Mouse (Mus musculus) liver, embryonic 16.5 days (tissue): ENCODE data around the gene Cmtm4. TPM values are rescaled to one million over a fixed set of nuclear protein-coding genes. Genes with fewer than 3 reads are reported as not detected.

Experiments
- ATAC-seq: fragments of 200-750 bp; cut with Nextera tagmentation; 2 replicates; pipeline ENCODE4 v1.8.0; 2017; ENCODE audit warnings: low read depth, mild to moderate bottlenecking, moderate number of reproducible peaks, moderate library complexity
- H3K27ac ChIP-seq: fragments of 300-500 bp; sonication (generic); 2 replicates; pipeline ENCODE4 v1.5.1; 2014; ENCODE audit warnings: mild to moderate bottlenecking, low read length
- H3K27me3 ChIP-seq: fragments of 300-500 bp; sonication (generic); 2 replicates; pipeline ENCODE4 v1.6.1; 2014; ENCODE audit warnings: low read depth, low read length, mixed read lengths; ENCODE audit not compliant: control insufficient read depth, insufficient read depth
- H3K36me3 ChIP-seq: fragments of 300-500 bp; sonication (generic); 2 replicates; pipeline ENCODE4 v1.6.1; 2014; ENCODE audit warnings: mild to moderate bottlenecking; ENCODE audit not compliant: control insufficient read depth, insufficient read depth
- H3K4me1 ChIP-seq: fragments of 300-500 bp; sonication (generic); 2 replicates; pipeline ENCODE4 v1.6.1; 2014; ENCODE audit warnings: low read depth, low read length, mixed read lengths; ENCODE audit not compliant: control insufficient read depth
- H3K4me2 ChIP-seq: fragments of 300-500 bp; sonication (generic); 2 replicates; pipeline ENCODE4 v1.6.1; 2014; ENCODE audit warnings: low read depth, low read length, mixed read lengths
- H3K4me3 ChIP-seq: fragments of 300-500 bp; sonication (generic); 2 replicates; pipeline ENCODE4 v1.5.1; 2014; ENCODE audit warnings: low read depth, mild to moderate bottlenecking, low read length
- H3K9ac ChIP-seq: fragments of 300-500 bp; sonication (generic); 2 replicates; pipeline ENCODE4 v1.6.1; 2014; ENCODE audit warnings: low read depth, low read length
- H3K9me3 ChIP-seq: fragments of 300-500 bp; sonication (generic); replicated peaks from 2 replicates; pipeline ENCODE4 v1.6.1; 2016; ENCODE audit warnings: low read length; ENCODE audit not compliant: control insufficient read depth
- WGBS: fragments of 180-500 bp; shearing (Covaris S2); extraction: QIAGEN DNeasy Blood & Tissue Kit; methylation state at CpG from one replicate; pipeline ENCODE4 v1.1.7; 2014; ENCODE audit not compliant: insufficient replicate concordance; 5-methylcytosine and 5-hydroxymethylcytosine counted together
- polyA plus RNA-seq: library from polyadenylated mRNA; unstranded; fragments of >200 nt; fragmentation: Nextera tagmentation; extraction: Ambion mirVana; gene quantifications from 2 replicates; pipeline ENCODE4 v1.2.1, GENCODE M21; 2015

Gene Cmtm4
- polyA plus RNA-seq, 1 experiment from 2014 or later: 0.45 TPM

GRCm38 (mm10) chr8:104414204-104414603 lies 18.6 kb upstream of the Cmtm4 start:
- no peak for ATAC-seq
- no peak overlapping the region for H3K27ac ChIP-seq

GRCm38 (mm10) chr8:104413770-104414169 lies 18.2 kb upstream of the Cmtm4 start:
- H3K27me3 ChIP-seq: no peaks in the 10 kb centered on the region
- H3K4me2 ChIP-seq: no peak overlapping the region
- H3K9ac ChIP-seq: no peak overlapping the region
- WGBS: 59% methylated on average over 4 of the region's 4 CpGs
- ATAC-seq: no peak
- H3K36me3 ChIP-seq: peaks cover 4% of the 10 kb centered on the region; the same call in 1 of the 2 replicates
- no peak overlapping the region for H3K4me3 ChIP-seq
- H3K27ac ChIP-seq: no peak overlapping the region
- H3K4me1 ChIP-seq: no peaks in the 10 kb centered on the region
- no peaks in the 10 kb centered on the region for H3K9me3 ChIP-seq

More at GRCm38 (mm10) chr8:104414204-104414603, 18.6 kb upstream of the Cmtm4 start:
- WGBS: 54% methylated on average over 3 of the region's 3 CpGs
- Histone ChIP-seq H3K36me3 (peaks cover 4% of the 10 kb centered on the region; the same call in 1 of the 2 replicates), H3K4me2 (no peak overlapping the region), H3K27me3 (no peaks in the 10 kb centered on the region), H3K4me1 (no peaks in the 10 kb centered on the region), H3K9me3 (no peaks in the 10 kb centered on the region), H3K4me3 (no peak overlapping the region), H3K9ac (no peak overlapping the region)

GRCm38 (mm10) chr8:104412805-104413532 lies 17.4 kb upstream of the Cmtm4 start:
- no peak for ATAC-seq
- Histone ChIP-seq H3K4me3 (no peak overlapping the region), H3K4me2 (no peak overlapping the region), H3K27ac (no peak overlapping the region), H3K36me3 (0 out of 2 replicates have a peak, but pooled peaks cover 2% of the 10 kb centered on the region), H3K4me1 (no peaks in the 10 kb centered on the region), H3K27me3 (no peaks in the 10 kb centered on the region), H3K9me3 (no peaks in the 10 kb centered on the region), H3K9ac (no peak overlapping the region)
- 64% methylated on average over 7 of the region's 7 CpGs for WGBS

- Histone ChIP-seq H3K9me3 (no peaks in the 10 kb centered on the region), H3K4me2 (no peak overlapping the region), H3K4me1 (no peaks in the 10 kb centered on the region), H3K9ac (no peak overlapping the region), H3K27ac (no peak overlapping the region), H3K36me3 (no peaks in the 10 kb centered on the region), H3K4me3 (no peak overlapping the region), H3K27me3 (no peaks in the 10 kb centered on the region)
- no peak for ATAC-seq
- WGBS: 61% methylated on average over 3 of the region's 3 CpGs
These were observed 16.4 kb upstream of the Cmtm4 start for GRCm38 (mm10) chr8:104411972-104412371.

GRCm38 (mm10) chr8:104411468-104411867 lies 15.9 kb upstream of the Cmtm4 start:
- WGBS: 61% methylated on average over 3 of the region's 3 CpGs

GRCm38 (mm10) chr8:104410628-104411273 lies 15.1 kb upstream of the Cmtm4 start:
- Histone ChIP-seq H3K27me3 (no peaks in the 10 kb centered on the region), H3K4me2 (no peak overlapping the region), H3K36me3 (no peaks in the 10 kb centered on the region), H3K4me3 (no peak overlapping the region), H3K9me3 (no peaks in the 10 kb centered on the region), H3K4me1 (no peaks in the 10 kb centered on the region), H3K27ac (no peak overlapping the region), H3K9ac (no peak overlapping the region)
- 52% methylated on average over 7 of the region's 7 CpGs for WGBS
- no peak for ATAC-seq

More at GRCm38 (mm10) chr8:104411468-104411867, 15.9 kb upstream of the Cmtm4 start:
- no peaks in the 10 kb centered on the region for H3K9me3 ChIP-seq
- ATAC-seq: no peak
- H3K36me3 ChIP-seq: no peaks in the 10 kb centered on the region
- no peak overlapping the region for H3K9ac ChIP-seq
- H3K27me3 ChIP-seq: no peaks in the 10 kb centered on the region
- no peak overlapping the region for H3K4me3 ChIP-seq
- H3K27ac ChIP-seq: no peak overlapping the region
- H3K4me1 ChIP-seq: no peaks in the 10 kb centered on the region
- no peak overlapping the region for H3K4me2 ChIP-seq

GRCm38 (mm10) chr8:104408328-104409110 lies 12.9 kb upstream of the Cmtm4 start:
- ATAC-seq: no peak
- Histone ChIP-seq H3K27ac (no peak overlapping the region), H3K9me3 (no peaks in the 10 kb centered on the region), H3K27me3 (no peaks in the 10 kb centered on the region), H3K4me1 (no peaks in the 10 kb centered on the region), H3K4me3 (no peak overlapping the region), H3K4me2 (no peak overlapping the region), H3K9ac (no peak overlapping the region), H3K36me3 (no peaks in the 10 kb centered on the region)
- WGBS: 61% methylated on average over 7 of the region's 7 CpGs

- Histone ChIP-seq H3K36me3 (no peaks in the 10 kb centered on the region), H3K4me2 (no peak overlapping the region), H3K27me3 (no peaks in the 10 kb centered on the region), H3K9me3 (no peaks in the 10 kb centered on the region), H3K9ac (no peak overlapping the region), H3K4me1 (no peaks in the 10 kb centered on the region), H3K27ac (no peak overlapping the region), H3K4me3 (no peak overlapping the region)
- WGBS: 59% methylated on average over 6 of the region's 6 CpGs
- no peak for ATAC-seq
These were observed 10.9 kb upstream of the Cmtm4 start for GRCm38 (mm10) chr8:104406340-104407128.
